Mouse (Mus musculus): Measurements from ENCODE around the gene Mdga1.

- no peak for TF ChIP-seq POLR2A (IDR thresholded peaks at IDR 0.05; ENCODE audit: insufficient read length, low read depth)
- no peak for TF ChIP-seq POLR2AphosphoS2 (IDR thresholded peaks at IDR 0.05; ENCODE audit: insufficient read length, low read depth)
Observed at GRCm38 (mm10) chr17:30014660-30015059, 44.8 kb upstream of the Mdga1 start.
